Mouse (Mus musculus) midbrain, postnatal 0 days (tissue): ENCODE data around the gene Hdac8. TPM values are rescaled to one million over a fixed set of nuclear protein-coding genes. Genes with fewer than 3 reads are reported as not detected.

ENCODE experiments used
- ATAC-seq: fragments of 200-750 bp; cut with Nextera tagmentation; 2 replicates; pipeline ENCODE4 v1.8.0; 2017; ENCODE audit warnings: moderate number of reproducible peaks, mild to moderate bottlenecking, moderate TSS enrichment, moderate library complexity; ENCODE audit not compliant: low FRiP score
- DNase-seq: peaks from one replicate; pipeline ENCODE4 v3.0.0-alpha.2; 2015; ENCODE audit warnings: low spot score
- H3K27ac ChIP-seq: fragments of 300-500 bp; sonication (generic); 2 replicates; pipeline ENCODE4 v1.5.1; 2014; ENCODE audit warnings: low read depth, mild to moderate bottlenecking, low read length, mixed read lengths
- H3K27me3 ChIP-seq: fragments of 300-500 bp; sonication (generic); 2 replicates; pipeline ENCODE4 v1.6.1; 2014; ENCODE audit warnings: low read length, control low read depth, mixed read lengths; ENCODE audit not compliant: insufficient read depth
- H3K36me3 ChIP-seq: fragments of 300-500 bp; sonication (generic); 2 replicates; pipeline ENCODE4 v1.6.1; 2014; ENCODE audit warnings: low read length, control low read depth, mixed read lengths; ENCODE audit not compliant: insufficient read depth
- H3K4me1 ChIP-seq: fragments of 300-500 bp; sonication (generic); 2 replicates; pipeline ENCODE4 v1.6.1; 2014; ENCODE audit warnings: mild to moderate bottlenecking, control low read depth, antibody characterized with exemption, low read length, mixed read lengths; ENCODE audit not compliant: insufficient read depth
- H3K4me2 ChIP-seq: fragments of 300-500 bp; sonication (generic); 2 replicates; pipeline ENCODE4 v1.6.1; 2014; ENCODE audit warnings: low read depth, mild to moderate bottlenecking, low read length, mixed read lengths; ENCODE audit not compliant: poor library complexity, severe bottlenecking
- H3K4me3 ChIP-seq: fragments of 300-500 bp; sonication (generic); 2 replicates; pipeline ENCODE4 v1.5.1; 2014; ENCODE audit warnings: low read depth, mild to moderate bottlenecking, low read length, moderate library complexity
- H3K9ac ChIP-seq: fragments of 300-500 bp; sonication (generic); replicated peaks from 2 replicates; pipeline ENCODE4 v1.6.1; 2014; ENCODE audit warnings: mild to moderate bottlenecking, low read length, moderate library complexity, mixed read lengths; ENCODE audit not compliant: poor library complexity, severe bottlenecking
- H3K9me3 ChIP-seq: fragments of 300-500 bp; sonication (generic); 2 replicates; pipeline ENCODE4 v1.6.1; 2016; ENCODE audit warnings: low read length, control low read depth
- CTCF ChIP-seq: IDR thresholded peaks from 2 replicates; pipeline ENCODE4 v1.5.1; 2016; ENCODE audit warnings: antibody characterized with exemption, mild to moderate bottlenecking
- WGBS: fragments of 180-500 bp; shearing (Covaris S2); extraction: QIAGEN DNeasy Blood & Tissue Kit; methylation state at CpG from one replicate; pipeline ENCODE4 v1.1.7; 2014; 5-methylcytosine and 5-hydroxymethylcytosine counted together
- polyA plus RNA-seq: library from polyadenylated mRNA; unstranded; fragments of >200 nt; fragmentation: Nextera tagmentation; extraction: Ambion mirVana; gene quantifications from 2 replicates; pipeline ENCODE4 v1.2.1, GENCODE M21; 2015
- total RNA-seq: library from RNA; depleted of rRNA; stranded (reverse); fragments of >200 nt; gene quantifications from 2 replicates; pipeline ENCODE4 v1.2.3, GENCODE M21; 2014; rRNA removed

The Hdac8 gene
- total RNA-seq (8.7 and 15.5 TPM in 2 replicates), polyA plus RNA-seq (9.1 and 9.2 TPM in 2 replicates)

GRCm38 (mm10) chrX:102504644-102505481 lies at the start of gene Hdac8:
Gene Hdac8 (minus strand): TSS chrX:102505359.
- Histone ChIP-seq H3K4me1 (no peaks in the 10 kb centered on the region), H3K36me3 (no peaks in the 10 kb centered on the region), H3K4me3 (peak within 1 kb of the TSS; percentile 31), H3K4me2 (peak within 1 kb of the TSS; percentile 57), H3K27me3 (peaks cover 12% of the 10 kb centered on the region; the same call in 1 of the 2 replicates), H3K9ac (peak within 1 kb of the TSS; percentile 52), H3K27ac (peak within 1 kb of the TSS; percentile 55), H3K9me3 (no peaks in the 10 kb centered on the region)
- peak; percentile 69 for DNase-seq
- WGBS = 18% methylated on average over 26 of the region's 27 CpGs
- ATAC-seq = peak; percentile 89; the same call in 1 of the 2 replicates
- TF ChIP-seq CTCF = no peak

GRCm38 (mm10) chrX:102509205-102509604 lies 4.0 kb upstream of the Hdac8 start:
- H3K4me1 ChIP-seq = no peaks in the 10 kb centered on the region
- DNase-seq (no peak), ATAC-seq (no peak)
- no peaks in the 10 kb centered on the region for H3K36me3 ChIP-seq
- no peaks in the 10 kb centered on the region for H3K9me3 ChIP-seq
- no peak overlapping the region for H3K9ac ChIP-seq
- H3K4me2 ChIP-seq = no peak overlapping the region
- no peak overlapping the region for H3K27ac ChIP-seq
- TF ChIP-seq CTCF = no peak
- H3K27me3 ChIP-seq = peaks cover 12% of the 10 kb centered on the region; the same call in 1 of the 2 replicates
- WGBS = 78% methylated on average over 4 of the region's 4 CpGs
- no peak overlapping the region for H3K4me3 ChIP-seq

- Histone ChIP-seq H3K9ac (peak overlapping the region; percentile 52; the same call in 1 of the 2 replicates), H3K27ac (0 out of 2 replicates have a peak overlapping the region, but pooled peaks have one; percentile 12), H3K36me3 (no peaks in the 10 kb centered on the region), H3K4me2 (peak overlapping the region; percentile 57), H3K4me1 (no peaks in the 10 kb centered on the region), H3K9me3 (no peaks in the 10 kb centered on the region), H3K4me3 (peak overlapping the region; percentile 31), H3K27me3 (peaks cover 8% of the 10 kb centered on the region; the same call in 1 of the 2 replicates)
- ATAC-seq = no peak
- WGBS = 27% methylated on average over 10 of the region's 10 CpGs
- DNase-seq = no peak
- no peak for TF ChIP-seq CTCF
Observed at GRCm38 (mm10) chrX:102504179-102504578, 980 bp downstream of the Hdac8 start.

GRCm38 (mm10) chrX:102493992-102494730 lies 11.0 kb downstream of the Hdac8 start:
- Histone ChIP-seq H3K9ac (no peak overlapping the region), H3K27ac (no peak overlapping the region), H3K36me3 (no peaks in the 10 kb centered on the region), H3K4me1 (no peaks in the 10 kb centered on the region), H3K4me3 (no peak overlapping the region), H3K9me3 (no peaks in the 10 kb centered on the region), H3K4me2 (no peak overlapping the region), H3K27me3 (no peaks in the 10 kb centered on the region)
- ATAC-seq (peak; percentile 62; the same call in 1 of the 2 replicates), DNase-seq (peak; percentile 60)
- peak; percentile 77 for TF ChIP-seq CTCF
- WGBS = 62% methylated on average over 6 of the region's 6 CpGs

GRCm38 (mm10) chrX:102485575-102485974 lies 19.6 kb downstream of the Hdac8 start:
- 0 out of 2 replicates have a peak, but pooled peaks cover 2% of the 10 kb centered on the region for H3K36me3 ChIP-seq
- no peak overlapping the region for H3K27ac ChIP-seq
- 83% methylated on average over 7 of the region's 7 CpGs for WGBS
- H3K4me1 ChIP-seq = no peaks in the 10 kb centered on the region
- no peaks in the 10 kb centered on the region; the same call in 1 of the 2 replicates for H3K27me3 ChIP-seq
- no peaks in the 10 kb centered on the region for H3K9me3 ChIP-seq
- TF ChIP-seq CTCF = 0 out of 2 replicates have a peak, but pooled peaks have one; percentile 16
- DNase-seq (no peak), ATAC-seq (no peak)
- H3K4me3 ChIP-seq = no peak overlapping the region
- no peak overlapping the region for H3K4me2 ChIP-seq
- no peak overlapping the region for H3K9ac ChIP-seq
